Comparison of ENCODE assay signal across 8 mouse cellular contexts in the genomic region with DNA sequence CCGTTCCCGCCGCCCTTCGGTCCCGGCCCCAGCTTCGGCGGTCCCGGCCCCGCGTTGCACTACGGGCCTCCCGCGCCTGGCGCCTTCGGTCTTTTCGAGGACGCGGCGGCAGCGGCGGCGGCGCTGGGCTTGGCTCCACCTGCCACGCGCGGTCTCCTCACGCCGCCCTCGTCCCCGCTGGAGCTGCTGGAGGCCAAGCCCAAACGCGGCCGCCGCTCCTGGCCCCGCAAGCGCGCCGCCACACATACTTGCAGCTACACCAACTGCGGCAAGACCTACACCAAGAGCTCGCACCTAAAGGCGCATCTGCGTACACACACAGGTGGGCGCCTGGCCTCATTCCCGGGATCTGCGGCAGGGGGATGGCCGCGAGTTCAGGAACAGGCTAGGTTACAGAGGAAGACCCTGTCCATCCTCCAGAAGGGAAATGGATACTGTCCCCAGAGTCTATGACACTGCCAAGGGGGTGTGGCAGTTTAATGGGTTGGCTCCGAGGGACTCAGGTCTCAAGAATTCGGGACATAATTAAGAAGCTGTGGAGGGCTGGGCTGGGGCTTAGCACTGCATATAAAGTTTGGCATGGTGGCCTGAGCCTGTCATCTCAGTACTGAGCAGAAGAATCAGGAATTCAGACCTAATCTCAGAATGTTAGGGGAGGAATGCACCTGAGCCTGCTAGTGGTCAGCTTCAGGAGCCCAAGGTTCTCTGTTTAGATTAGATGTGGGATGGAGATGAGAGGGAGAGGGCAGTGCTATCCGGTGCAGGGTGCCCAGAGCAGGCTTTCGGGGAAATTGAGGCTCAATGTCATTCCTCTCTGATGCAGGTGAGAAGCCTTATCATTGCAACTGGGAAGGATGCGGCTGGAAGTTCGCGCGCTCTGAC. TPM values are rescaled to one million over a fixed set of nuclear protein-coding genes. Genes with fewer than 3 reads are reported as not detected.
DNase-seq lines count a peak whose midpoint lies in the region; ATAC-seq and TF ChIP-seq lines count a peak whose summit lies in the region.

No protein-coding gene starts in this region.

- peaks cover 11% of the 10 kb centered on the region for H3K79me3 ChIP-seq in C2C12 (ENCODE audit: low read depth)

- H3K4me3 ChIP-seq in cerebellum, adult 2 months (replicated peaks; ENCODE audit: insufficient read depth, low read depth, low read length) = peak overlapping the region; percentile 11
- peak overlapping the region; percentile 65 for H3K4me3 ChIP-seq in C2C12 (ENCODE audit: insufficient read depth, poor library complexity, severe bottlenecking)
- H3K4me3 ChIP-seq in embryonic facial prominence, embryonic 15.5 days (replicated peaks) = peak overlapping the region; percentile 63
- peak overlapping the region; percentile 49 for H3K4me3 ChIP-seq in hindbrain, embryonic 12.5 days
- H3K4me3 ChIP-seq in liver, postnatal 0 days (ENCODE audit: low read depth, low read length) = peak overlapping the region; percentile 67

- no peak for TF ChIP-seq EP300 in liver, postnatal 0 days (IDR thresholded peaks at IDR 0.05; ENCODE audit: low read depth)

- H3K79me2 ChIP-seq in C2C12 (ENCODE audit: control insufficient read depth, insufficient read depth) = peaks cover 24% of the 10 kb centered on the region

- peaks cover 3% of the 10 kb centered on the region for H3K36me3 ChIP-seq in C2C12 (ENCODE audit: control insufficient read depth, insufficient read depth)
- no peaks in the 10 kb centered on the region for H3K36me3 ChIP-seq in embryonic facial prominence, embryonic 15.5 days
- no peaks in the 10 kb centered on the region for H3K36me3 ChIP-seq in hindbrain, embryonic 12.5 days
- peaks cover 15% of the 10 kb centered on the region for H3K36me3 ChIP-seq in liver, postnatal 0 days (replicated peaks; ENCODE audit: insufficient read depth, low read length)

- peak overlapping the region; percentile 83 for H3ac ChIP-seq in C2C12 (ENCODE audit: control insufficient read depth, insufficient read length, low read depth)

- H3K9ac ChIP-seq in embryonic facial prominence, embryonic 15.5 days = peak overlapping the region; percentile 54; the same call in 1 of the 2 replicates
- peak overlapping the region; percentile 64 for H3K9ac ChIP-seq in hindbrain, embryonic 12.5 days
- H3K9ac ChIP-seq in liver, postnatal 0 days (replicated peaks) = peak overlapping the region; percentile 76

- TF ChIP-seq CTCF in cerebellum, adult 2 months (IDR thresholded peaks at IDR 0.05; ENCODE audit: borderline replicate concordance, insufficient read depth, low read depth, low read length) = no peak
- TF ChIP-seq CTCF in C2C12 (IDR thresholded peaks at IDR 0.05; ENCODE audit: control insufficient read depth, insufficient read depth, insufficient read length) = no peak
- no peak for TF ChIP-seq CTCF in liver, postnatal 0 days (IDR thresholded peaks at IDR 0.05; ENCODE audit: low read depth)

- no peak for TF ChIP-seq POLR2A in cerebellum, adult 2 months (IDR thresholded peaks at IDR 0.05; ENCODE audit: borderline replicate concordance, insufficient read depth, low read length)

- ATAC-seq in cerebellum, adult (ENCODE audit: insufficient number of reproducible peaks, low FRiP score, low TSS enrichment) = no peak
- ATAC-seq in embryonic facial prominence, embryonic 15.5 days (ENCODE audit: insufficient number of reproducible peaks, low FRiP score, low TSS enrichment, low read depth) = no peak
- ATAC-seq in hindbrain, embryonic 12.5 days (ENCODE audit: low FRiP score) = no peak
- no peak for ATAC-seq in liver, postnatal 0 days

- H3K9me3 ChIP-seq in embryonic facial prominence, embryonic 15.5 days (replicated peaks) = no peaks in the 10 kb centered on the region
- no peaks in the 10 kb centered on the region for H3K9me3 ChIP-seq in hindbrain, embryonic 12.5 days (replicated peaks)
- H3K9me3 ChIP-seq in liver, postnatal 0 days (ENCODE audit: low read length) = no peaks in the 10 kb centered on the region

- WGBS in cerebellum, adult 2 months = 10% methylated on average over 55 of the region's 55 CpGs
- 7% methylated on average over 50 of the region's 55 CpGs for WGBS in embryonic facial prominence, embryonic 15.5 days
- 7% methylated on average over 54 of the region's 55 CpGs for WGBS in hindbrain, embryonic 12.5 days
- WGBS in liver, postnatal 0 days (ENCODE audit: insufficient replicate concordance) = 11% methylated on average over 42 of the region's 55 CpGs

- no peak overlapping the region for H3K27ac ChIP-seq in cerebellum, adult 2 months (ENCODE audit: insufficient read depth, low read length)
- no peak overlapping the region for H3K27ac ChIP-seq in embryonic facial prominence, embryonic 15.5 days (replicated peaks)
- no peak overlapping the region for H3K27ac ChIP-seq in hindbrain, embryonic 12.5 days
- peak overlapping the region; percentile 58 for H3K27ac ChIP-seq in liver, postnatal 0 days (ENCODE audit: low read depth)

- H3K27me3 ChIP-seq in cerebellum, adult 2 months (ENCODE audit: control insufficient read depth, insufficient read depth, low read length) = peaks cover 2% of the 10 kb centered on the region; the same call in 1 of the 2 replicates
- no peaks in the 10 kb centered on the region for H3K27me3 ChIP-seq in C2C12 (ENCODE audit: control insufficient read depth, insufficient read depth, insufficient read length)
- H3K27me3 ChIP-seq in embryonic facial prominence, embryonic 15.5 days = peaks cover 34% of the 10 kb centered on the region
- H3K27me3 ChIP-seq in hindbrain, embryonic 12.5 days = peaks cover 51% of the 10 kb centered on the region
- peaks cover 18% of the 10 kb centered on the region for H3K27me3 ChIP-seq in liver, postnatal 0 days (ENCODE audit: insufficient read depth, low read length)

- peak overlapping the region; percentile 95 for H3K4me2 ChIP-seq in embryonic facial prominence, embryonic 15.5 days (replicated peaks)
- H3K4me2 ChIP-seq in hindbrain, embryonic 12.5 days (replicated peaks) = peak overlapping the region; percentile 88
- H3K4me2 ChIP-seq in liver, postnatal 0 days (ENCODE audit: low read depth, low read length) = peak overlapping the region; percentile 80

- no peaks in the 10 kb centered on the region for H3K4me1 ChIP-seq in cerebellum, adult 2 months (ENCODE audit: control insufficient read depth, insufficient read depth, low read length)
- H3K4me1 ChIP-seq in embryonic facial prominence, embryonic 15.5 days = peaks cover 40% of the 10 kb centered on the region
- peaks cover 29% of the 10 kb centered on the region for H3K4me1 ChIP-seq in hindbrain, embryonic 12.5 days
- peaks cover 28% of the 10 kb centered on the region for H3K4me1 ChIP-seq in liver, postnatal 0 days (ENCODE audit: insufficient read depth)

- no peak for DNase-seq in cerebellum, adult 2 months
- DNase-seq in liver, postnatal 0 days = peak; percentile 24
- DNase-seq in retina, postnatal 1 day = peak; percentile 44
- DNase-seq in cerebellum, postnatal 4 days (ENCODE audit: low spot score in 2 of 2) = no peak

TF ChIP-seq in C2C12, 6 proteins besides CTCF, POLR2A, EP300 and RAD21:
- TF ChIP-seq MAX (IDR thresholded peaks at IDR 0.05) (no peak), CEBPB (IDR thresholded peaks at IDR 0.05; ENCODE audit: low read depth) (no peak), MYOD1 (IDR thresholded peaks at IDR 0.05; ENCODE audit: control insufficient read depth, insufficient read length, low read depth) (no peak), FOSL1 (IDR thresholded peaks at IDR 0.05; ENCODE audit: insufficient read depth, low read length, poor library complexity, severe bottlenecking) (no peak), MYOG (IDR thresholded peaks at IDR 0.05; ENCODE audit: control insufficient read depth, extremely low read depth, insufficient read length) (no peak), USF1 (IDR thresholded peaks at IDR 0.05; ENCODE audit: low read depth) (no peak)

RNA-seq across cellular contexts. Expression of gene Klf2, which starts 1.3 kb away (rescaled TPM):
- polyA plus RNA-seq in cerebellum, adult 2 months (2012; rRNA removed) = 6.3 and 7.1 TPM in 2 replicates
- 9.9 TPM for polyA plus RNA-seq in C2C12 (2012; fragmentation: generic; extraction: Trizol)
- 12.1 and 15.4 TPM in 2 replicates for polyA plus RNA-seq in embryonic facial prominence, embryonic 15.5 days (2015; fragmentation: Nextera tagmentation; extraction: Ambion mirVana)
- polyA plus RNA-seq in hindbrain, embryonic 12.5 days (2016; fragmentation: Nextera tagmentation; extraction: Ambion mirVana) = 9.4 and 10.3 TPM in 2 replicates
- 5.6 and 7.4 TPM in 2 replicates for polyA plus RNA-seq in liver, postnatal 0 days (2015; fragmentation: Nextera tagmentation; extraction: Ambion mirVana)

RNA-seq across cellular contexts. Expression of gene Gm10282, which starts 15.1 kb away (rescaled TPM):
- 3.9 TPM in 2 replicates for polyA plus RNA-seq in cerebellum, adult 2 months (2012; rRNA removed)
- polyA plus RNA-seq in C2C12 (2012; fragmentation: generic; extraction: Trizol) = 107 TPM
- 22.9 and 33.3 TPM in 2 replicates for polyA plus RNA-seq in embryonic facial prominence, embryonic 15.5 days (2015; fragmentation: Nextera tagmentation; extraction: Ambion mirVana)
- 19.1 and 21.2 TPM in 2 replicates for polyA plus RNA-seq in hindbrain, embryonic 12.5 days (2016; fragmentation: Nextera tagmentation; extraction: Ambion mirVana)
- 6.3 and 6.4 TPM in 2 replicates for polyA plus RNA-seq in liver, postnatal 0 days (2015; fragmentation: Nextera tagmentation; extraction: Ambion mirVana)

Comparison
In these comparisons a context has a peak if more than half of its experiments do, and no peak if none do; other contexts are left out.
1. DNase-seq: peak in liver, postnatal 0 days (single experiment) and retina, postnatal 1 day (single experiment); none in cerebellum, adult 2 months (0 of 2) and cerebellum, postnatal 4 days (0 of 2).
2. H3K4me3 ChIP-seq: peak in every context shown above with its lines; median percentile 67 in liver, postnatal 0 days; 65 in C2C12; 63 in embryonic facial prominence, embryonic 15.5 days; 49 in hindbrain, embryonic 12.5 days; 11 in cerebellum, adult 2 months.
3. Peak in every context shown above with its lines, with median percentiles within 50 percentile points of each other: H3K4me2 ChIP-seq and H3K9ac ChIP-seq.